Mouse (Mus musculus) brain, embryonic 14.5 days (tissue): ENCODE data around the gene Senp8. TPM values are rescaled to one million over a fixed set of nuclear protein-coding genes. Genes with fewer than 3 reads are reported as not detected.
"Not testable (repeated sequence)": the region's sequence is repeated elsewhere in the genome, so short reads cannot be mapped to it uniquely, and the experiment has no call there.

Experiments
- DNase-seq: peaks from one replicate; pipeline ENCODE4 v3.0.0-alpha.2; 2011; ENCODE audit warnings: low read depth
- CTCF ChIP-seq: fragments of 200-500 bp; IDR thresholded peaks from 2 replicates; pipeline ENCODE4 v1.5.1; 2012; ENCODE audit warnings: inconsistent platforms, mild to moderate bottlenecking, moderate library complexity, borderline replicate concordance; ENCODE audit not compliant: insufficient read depth, insufficient read length; ENCODE audit errors: extremely low read depth
- POLR2A ChIP-seq: fragments of 200-500 bp; IDR thresholded peaks from 2 replicates; pipeline ENCODE4 v1.6.1; 2012; ENCODE audit warnings: mild to moderate bottlenecking, inconsistent platforms, borderline replicate concordance; ENCODE audit not compliant: poor library complexity, insufficient read depth, insufficient read length, severe bottlenecking; ENCODE audit errors: extremely low read depth
- polyA plus RNA-seq: library from polyadenylated mRNA; depleted of rRNA; stranded (reverse); fragments of >200 nt; gene quantifications from 2 replicates; pipeline ENCODE4 v1.2.3, GENCODE M21; 2012; rRNA removed

Senp8 gene
- 7.5 and 8.7 TPM in 2 replicates for polyA plus RNA-seq

DNA sequence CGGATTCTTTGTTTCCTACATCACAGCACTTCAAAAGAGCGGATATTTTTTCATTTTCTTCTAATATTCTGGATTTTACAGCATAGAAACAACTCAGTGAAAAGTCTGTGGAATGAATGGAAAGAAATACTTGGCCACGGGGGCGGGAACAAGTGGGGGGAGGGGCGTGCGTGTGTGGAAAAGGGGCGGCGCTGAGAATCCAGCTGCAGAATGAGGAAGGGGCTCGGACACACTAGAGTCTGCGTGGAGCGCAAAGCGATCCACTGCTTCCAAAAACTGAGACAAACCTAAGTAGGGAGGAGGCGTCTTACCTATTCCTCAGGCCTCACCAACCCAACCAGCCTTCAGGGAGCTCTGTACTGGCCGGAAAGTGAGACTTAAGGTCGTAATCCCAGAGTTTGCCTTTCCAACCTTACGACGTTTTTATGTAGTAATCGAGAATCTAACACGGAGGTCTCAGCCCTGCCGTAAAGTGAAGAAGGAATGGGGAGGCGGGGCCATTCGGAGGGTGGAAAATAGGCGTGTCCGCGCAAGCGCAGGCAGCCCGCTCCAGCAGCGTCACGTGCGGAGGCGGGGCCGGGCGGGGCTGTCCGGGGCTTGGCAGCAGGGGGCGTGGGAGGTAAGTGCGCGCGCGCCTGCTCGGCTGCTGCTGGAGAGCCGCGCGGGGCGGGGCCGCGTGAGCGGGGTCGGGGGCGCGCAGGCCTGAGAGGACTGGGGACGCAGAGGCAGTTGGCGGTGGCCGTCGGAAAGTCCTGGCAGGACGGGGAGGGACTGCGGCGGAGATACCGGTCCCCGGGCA lies at the start of gene Senp8, which contains the start of gene Myo9a:
Gene Senp8, minus strand, starts transcription at position 444 of the 799 bp plus-strand sequence.
Gene Myo9a, plus strand, starts transcription at position 630 of the 799 bp plus-strand sequence.
- TF ChIP-seq POLR2A (peak; percentile 78), CTCF (no peak)
- peak; percentile 100 for DNase-seq

DNA sequence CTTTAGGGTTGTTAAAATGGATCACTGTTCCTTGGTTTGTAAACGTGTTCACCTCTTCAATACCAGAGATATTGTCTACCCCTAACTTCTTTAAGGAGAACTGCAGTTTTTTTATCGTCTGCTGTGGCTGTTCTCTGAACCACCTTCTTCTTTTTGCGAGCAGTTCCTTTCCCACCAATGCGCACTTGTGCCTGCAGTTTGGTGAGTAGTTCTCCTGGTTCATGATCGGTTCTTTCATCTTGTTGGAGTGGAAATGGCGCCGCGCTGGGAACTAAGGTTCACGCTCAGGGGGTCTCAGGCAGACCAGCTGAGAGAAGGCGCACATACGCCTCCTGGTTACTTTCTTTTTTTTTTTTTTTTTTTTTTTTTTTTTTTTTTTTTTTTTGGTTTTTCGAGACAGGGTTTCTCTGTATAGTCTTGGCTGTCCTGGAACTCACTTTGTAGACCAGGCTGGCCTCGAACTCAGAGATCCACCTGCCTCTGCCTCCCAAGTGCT lies 16.5 kb upstream of the Senp8 start:
- DNase-seq: not testable (repeated sequence)

DNA sequence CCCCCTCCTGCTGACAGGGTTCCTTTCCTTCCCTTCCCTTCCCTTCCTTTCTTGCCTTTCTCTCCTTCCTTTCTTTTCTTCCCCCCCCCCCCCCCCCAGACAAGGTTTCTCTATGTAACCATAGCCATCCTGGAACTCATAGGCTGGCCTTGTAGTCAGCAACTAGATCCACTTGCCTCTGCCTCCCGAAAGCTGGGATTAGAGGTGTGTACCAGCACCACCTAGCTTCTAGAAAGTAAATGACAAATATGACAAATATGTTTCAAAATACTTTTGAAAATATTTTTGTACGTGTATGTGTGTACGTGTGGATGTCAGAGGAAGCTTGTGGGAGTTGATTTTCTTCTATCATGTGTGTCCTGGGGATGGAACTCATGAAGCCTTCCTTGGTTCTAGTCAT lies 10.0 kb upstream of the Senp8 start:
- TF ChIP-seq CTCF (no peak), POLR2A (no peak)
- no peak for DNase-seq

DNA sequence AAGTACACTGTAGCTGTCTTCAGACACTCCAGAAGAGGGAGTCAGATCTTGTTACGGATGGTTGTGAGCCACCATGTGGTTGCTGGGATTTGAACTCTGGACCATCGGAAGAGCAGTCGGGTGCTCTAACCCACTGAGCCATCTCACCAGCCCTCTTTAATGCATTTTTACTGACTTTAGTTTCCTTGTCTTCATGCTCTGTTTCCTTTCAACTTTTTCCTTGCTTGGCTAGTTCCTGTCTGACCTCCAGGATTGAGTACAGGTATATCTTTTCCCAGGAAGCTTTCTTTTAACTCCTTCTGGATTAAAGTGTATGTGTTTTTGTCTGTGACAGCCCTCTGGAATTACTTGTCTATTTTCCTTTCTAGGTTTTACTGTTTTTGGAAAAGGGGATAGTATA lies 6.5 kb upstream of the Senp8 start:
- DNase-seq: not testable (repeated sequence)

DNA sequence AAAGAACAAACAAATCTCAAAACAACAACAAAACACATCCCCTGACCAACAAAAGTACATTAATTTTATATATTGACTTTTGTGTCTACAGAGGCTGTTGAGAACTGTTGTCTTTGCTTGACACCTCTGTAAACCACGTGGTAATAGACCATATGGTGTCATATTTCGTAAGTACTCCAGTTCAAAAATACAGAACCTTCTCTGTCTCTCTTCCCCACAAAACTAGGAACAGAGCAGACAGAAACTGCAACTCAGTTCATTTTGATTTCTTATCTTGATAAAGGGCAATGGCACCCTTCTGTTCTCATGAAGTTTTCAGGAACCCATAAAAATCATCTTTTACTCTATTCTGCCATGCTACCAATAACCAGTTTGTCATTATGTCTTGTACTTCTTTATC lies 4.7 kb upstream of the Senp8 start:
- TF ChIP-seq POLR2A (no peak), CTCF (no peak)
- DNase-seq: no peak

DNA sequence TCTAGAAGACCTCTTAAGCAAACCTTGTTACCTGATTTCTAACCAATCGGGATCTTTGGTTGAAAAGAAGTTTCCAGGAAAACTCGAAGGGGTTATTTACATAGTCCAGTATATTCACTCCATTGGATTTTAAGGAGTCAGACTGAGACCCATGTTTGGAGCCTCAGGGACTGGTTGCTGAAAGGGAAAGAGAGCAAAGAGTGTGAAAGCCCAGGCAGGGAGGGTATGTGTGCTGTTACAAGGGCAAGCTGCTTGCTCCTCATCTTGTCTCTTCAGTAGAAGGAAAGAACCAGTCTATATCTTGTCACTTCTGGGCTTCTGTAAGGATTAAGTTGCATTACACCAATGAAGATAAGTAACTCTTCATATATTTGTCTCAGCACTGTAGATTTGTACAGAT lies 1.5 kb upstream of the Senp8 start:
- DNase-seq: peak; percentile 20
- TF ChIP-seq POLR2A (no peak), CTCF (no peak)

DNA sequence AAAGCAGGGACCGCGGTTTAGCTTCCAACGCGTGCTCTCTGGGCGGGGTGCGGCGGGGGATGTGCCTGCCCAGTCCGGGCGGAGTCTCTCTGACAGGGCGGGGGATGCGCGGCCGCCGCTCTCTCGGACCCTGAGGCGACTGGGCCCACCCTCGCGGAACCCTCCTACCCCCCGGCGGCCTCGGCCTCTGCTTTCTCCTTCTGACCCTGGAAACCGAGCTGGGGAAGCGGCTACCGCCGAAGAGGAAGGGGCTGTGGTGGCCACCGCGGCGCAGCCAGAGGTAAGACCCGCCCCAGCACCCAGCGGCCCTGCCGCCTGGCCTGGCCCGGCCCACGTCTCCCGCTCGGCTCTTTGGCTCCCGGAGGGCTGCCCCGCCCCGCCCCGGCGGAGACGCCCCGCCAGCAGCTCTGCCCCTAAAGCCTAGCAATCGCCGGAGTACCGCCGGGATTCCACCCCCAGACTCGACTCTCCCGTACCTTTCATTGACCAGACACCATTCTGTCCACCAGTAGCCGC lies 614 bp upstream of the Senp8 start:
- TF ChIP-seq POLR2A (no peak; the same call in 1 of the 2 replicates), CTCF (no peak)
- DNase-seq: peak; percentile 75

DNA sequence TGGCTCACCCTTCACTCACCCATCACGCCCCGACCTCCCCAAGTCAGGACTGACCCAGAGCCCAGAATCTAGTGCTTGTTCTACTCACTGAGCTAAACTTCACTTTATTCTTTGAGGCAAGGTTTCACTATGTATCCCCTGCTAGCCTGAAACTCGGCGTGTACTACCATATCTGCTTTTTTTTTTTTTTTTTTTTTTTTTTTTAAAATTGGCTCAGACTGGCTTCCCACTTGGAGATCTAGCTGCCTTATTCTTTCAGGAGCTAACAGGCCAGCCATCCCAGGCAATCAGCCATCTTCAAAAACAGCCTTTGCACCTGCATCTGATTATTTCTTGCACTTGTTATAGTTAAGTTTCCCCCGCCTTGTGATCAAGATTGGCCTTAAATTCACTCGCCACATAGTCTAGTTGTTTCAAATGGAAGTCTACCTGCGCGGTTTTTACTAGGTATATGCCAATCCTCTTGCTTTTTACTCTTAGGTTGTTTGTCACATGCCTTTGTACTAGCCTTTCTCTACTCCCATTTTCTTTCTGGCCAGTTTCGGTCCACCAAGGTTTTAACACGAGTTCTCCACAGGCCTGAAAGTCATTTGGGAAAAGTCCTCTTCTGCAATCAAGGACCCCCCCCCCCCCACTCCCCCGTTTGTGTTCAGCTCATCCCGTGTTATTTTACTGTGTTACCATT lies 787 bp downstream of the Senp8 start:
- peak; percentile 24 for DNase-seq

DNA sequence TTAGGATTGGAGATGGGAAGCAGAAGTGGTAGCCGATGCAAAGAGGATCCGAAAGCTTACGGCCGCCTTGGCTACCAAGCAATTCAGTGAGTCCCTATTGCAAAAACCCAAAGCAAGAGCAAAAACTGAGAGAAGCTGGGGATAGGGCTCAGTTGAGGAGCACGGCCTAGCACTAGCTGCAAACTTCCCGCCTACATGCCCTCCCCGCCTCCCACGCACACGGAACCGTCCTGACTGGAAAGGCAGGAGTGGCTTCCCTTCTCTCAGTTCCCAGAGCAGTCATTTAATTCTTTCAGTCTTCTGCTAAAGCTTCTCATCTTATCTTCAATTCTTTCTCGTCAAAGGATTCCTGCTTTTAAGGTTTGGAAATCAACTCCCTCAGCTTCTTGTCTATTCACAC lies 1.5 kb downstream of the Senp8 start:
- DNase-seq: no peak
- no peak for TF ChIP-seq POLR2A
- no peak for TF ChIP-seq CTCF

More for the DNA sequence above, 787 bp downstream of the Senp8 start:
- no peak for TF ChIP-seq POLR2A
- TF ChIP-seq CTCF: no peak

DNA sequence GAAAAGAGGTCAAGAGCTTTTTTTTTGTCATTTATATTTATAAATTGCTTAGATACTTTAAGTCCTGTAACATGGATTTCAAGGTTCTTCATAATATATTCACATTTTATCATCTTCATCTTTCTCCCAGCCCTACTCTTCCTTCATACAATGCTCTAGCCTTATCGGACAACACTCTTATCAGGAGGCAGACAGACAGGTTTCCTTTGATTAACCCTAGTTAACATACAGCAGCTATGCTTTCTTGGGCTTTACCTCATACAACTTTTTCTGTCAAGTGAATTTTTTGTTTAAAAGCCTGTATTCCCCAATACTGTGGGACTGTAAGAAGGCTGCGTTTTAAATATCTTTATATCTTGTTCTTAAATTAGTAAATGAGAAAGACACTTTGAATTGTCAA lies 2.1 kb downstream of the Senp8 start:
- TF ChIP-seq POLR2A: no peak
- no peak for TF ChIP-seq CTCF
- no peak for DNase-seq

DNA sequence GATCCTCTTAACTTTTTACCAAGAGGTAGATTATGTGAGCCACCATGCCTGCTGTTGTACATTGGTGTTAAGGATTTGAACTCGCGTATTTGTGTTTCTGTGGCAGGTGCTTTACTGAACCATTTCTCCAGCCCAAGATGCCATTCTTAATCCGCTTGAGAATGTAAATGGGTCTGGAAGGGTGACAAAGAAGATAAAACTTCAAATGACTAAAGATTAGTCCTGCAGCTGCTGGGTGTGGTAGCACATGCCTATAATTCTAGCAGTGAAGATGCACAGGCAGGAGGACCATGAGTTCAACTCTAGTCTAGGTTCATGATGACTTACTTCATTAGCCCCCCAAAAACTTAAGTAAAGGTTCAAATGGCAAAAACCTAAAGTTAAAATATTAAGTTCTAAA lies 6.6 kb downstream of the Senp8 start:
- DNase-seq: no peak
- TF ChIP-seq POLR2A (no peak), CTCF (no peak)

DNA sequence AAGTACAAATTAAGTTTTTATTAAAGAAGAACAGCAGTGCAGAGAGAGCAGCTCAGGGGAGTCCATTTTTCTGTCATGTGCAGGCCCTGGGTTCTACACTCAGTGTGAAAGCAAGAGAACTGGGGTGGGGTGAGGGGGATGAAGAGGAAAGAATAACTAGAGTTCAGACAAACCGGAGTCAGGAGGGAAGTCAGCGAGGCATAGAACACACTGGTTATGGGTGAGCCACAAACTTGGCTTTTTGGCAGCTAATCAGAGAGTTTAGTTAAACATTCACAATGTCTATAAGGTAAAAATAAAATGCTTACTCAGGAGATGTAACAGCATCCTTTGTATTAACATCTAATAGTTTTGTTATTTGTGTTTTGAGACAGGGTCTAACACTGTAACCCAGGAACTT lies 9.9 kb downstream of the Senp8 start:
- TF ChIP-seq CTCF (no peak), POLR2A (no peak)

More for the DNA sequence above, 9.9 kb downstream of the Senp8 start:
- no peak for DNase-seq
